Mouse (Mus musculus) monocyte, adult 5-6 weeks (primary cell): ENCODE measurements around the gene Zfp653. TPM values are rescaled to one million over a fixed set of nuclear protein-coding genes. Genes with fewer than 3 reads are reported as not detected.

ENCODE experiments used
- ATAC-seq: fragments of 153-309, 156-312 bp; replicated peaks from 2 replicates; pipeline ENCODE4 v1.8.0; 2017; ENCODE audit warnings: mild to moderate bottlenecking; ENCODE audit not compliant: low TSS enrichment, insufficient number of reproducible peaks, severe bottlenecking, poor library complexity, low FRiP score
- total RNA-seq: library from RNA; stranded (forward); fragments of 200-1000, 200-491, 200-594 nt; gene quantifications from 3 replicates; pipeline ENCODE4 v1.2.3, GENCODE M21; 2017

The Zfp653 gene
- total RNA-seq, 1 experiment from 2014 or later = 8.5 TPM

- ATAC-seq = no peak
These were observed 21.9 kb downstream of the Zfp653 start for GRCm38 (mm10) chr9:22049315-22049714.

- ATAC-seq = no peak
These were observed 23.8 kb downstream of the Zfp653 start for GRCm38 (mm10) chr9:22047329-22047728.

GRCm38 (mm10) chr9:22041832-22042231 is 29.3 kb downstream of the Zfp653 start:
- ATAC-seq = no peak

GRCm38 (mm10) chr9:22037826-22038225 is 33.4 kb downstream of the Zfp653 start:
- ATAC-seq = no peak

GRCm38 (mm10) chr9:22035300-22036044 is 35.7 kb downstream of the Zfp653 start:
- no peak for ATAC-seq

- no peak for ATAC-seq
These were observed 40.8 kb downstream of the Zfp653 start for GRCm38 (mm10) chr9:22030386-22030785.

- ATAC-seq = no peak
These were observed 42.7 kb downstream of the Zfp653 start for GRCm38 (mm10) chr9:22028467-22028866.

- ATAC-seq = no peak
These were observed 46.6 kb downstream of the Zfp653 start for GRCm38 (mm10) chr9:22024592-22024991.

GRCm38 (mm10) chr9:22017208-22017825 is 53.9 kb downstream of the Zfp653 start:
- no peak for ATAC-seq

GRCm38 (mm10) chr9:22016245-22016644 is 54.9 kb downstream of the Zfp653 start:
- no peak for ATAC-seq

GRCm38 (mm10) chr9:22012731-22013130 is 58.4 kb downstream of the Zfp653 start:
- no peak for ATAC-seq

- no peak for ATAC-seq
These were observed 60.1 kb downstream of the Zfp653 start for GRCm38 (mm10) chr9:22011055-22011454.

Other genes with a start within 250 kb of the Zfp653 start
- not detected in 3 replicates for gene Angptl8, start 235.9 kb downstream of the Zfp653 start, total RNA-seq
- 0.32 to 15.0 TPM (median 6.1 TPM) in 3 replicates for gene Dock6, start 218.7 kb downstream of the Zfp653 start, total RNA-seq
- 8.4 to 22.7 TPM (median 18.5 TPM) in 3 replicates for gene Rab3d, start 153.2 kb downstream of the Zfp653 start, total RNA-seq
- 0.21 TPM in 1 of 3 replicates, not detected in the others for gene Ccdc159, start 143.9 kb downstream of the Zfp653 start, total RNA-seq
- gene Tmem205, start 143.8 kb downstream of the Zfp653 start, total RNA-seq = 1.1 to 5.0 TPM (median 4.0 TPM) in 3 replicates
- 0.58 TPM in 1 of 3 replicates, not detected in the others for gene Plppr2, start 134.3 kb downstream of the Zfp653 start, total RNA-seq
- 2.2 to 5.5 TPM (median 2.5 TPM) in 3 replicates for gene Swsap1, start 115.6 kb downstream of the Zfp653 start, total RNA-seq
- not detected in 3 replicates for gene Epor, start 107.9 kb downstream of the Zfp653 start, total RNA-seq
- 0.29 TPM in 1 of 3 replicates, not detected in the others for gene Rgl3, start 81.9 kb downstream of the Zfp653 start, total RNA-seq
- 1.9 TPM in 1 of 3 replicates, not detected in the others for gene Ccdc151, start 68.7 kb downstream of the Zfp653 start, total RNA-seq
- 49.4 to 96.0 TPM (median 60.8 TPM) in 3 replicates for gene Prkcsh, start 68.6 kb downstream of the Zfp653 start, total RNA-seq
- gene Elavl3, start 19.4 kb downstream of the Zfp653 start, total RNA-seq = not detected in 3 replicates
- not detected in 3 replicates for gene Gm49318, start 117 bp downstream of the Zfp653 start, total RNA-seq
- 7.4 to 18.5 TPM (median 15.5 TPM) in 3 replicates for gene Ecsit, start 14.1 kb upstream of the Zfp653 start, total RNA-seq
- gene Cnn1, start 27.8 kb upstream of the Zfp653 start, total RNA-seq = not detected in 3 replicates
- 22.0 to 30.4 TPM (median 24.7 TPM) in 3 replicates for gene Elof1, start 45.8 kb upstream of the Zfp653 start, total RNA-seq
- 24.2 to 38.4 TPM (median 30.8 TPM) in 3 replicates for gene Acp5, start 64.3 kb upstream of the Zfp653 start, total RNA-seq
- 11.5 to 20.1 TPM (median 15.5 TPM) in 3 replicates for gene Pigyl, start 85.5 kb upstream of the Zfp653 start, total RNA-seq
- not detected in 3 replicates for gene Zfp872, start 116.7 kb upstream of the Zfp653 start, total RNA-seq
- gene Zfp809, start 154.3 kb upstream of the Zfp653 start, total RNA-seq = 27.3 to 53.9 TPM (median 30.7 TPM) in 3 replicates
- gene Zfp599, start 188.5 kb upstream of the Zfp653 start, total RNA-seq = 0.29 to 2.5 TPM (median 2.2 TPM) in 3 replicates
- 20.8 to 34.3 TPM (median 31.1 TPM) in 3 replicates for gene Zfp810, start 236.3 kb upstream of the Zfp653 start, total RNA-seq